Mouse (Mus musculus) hindbrain, embryonic 13.5 days (tissue): Measurements from ENCODE around the gene Pmfbp1. TPM values are rescaled to one million over a fixed set of nuclear protein-coding genes. Genes with fewer than 3 reads are reported as not detected.
"Not testable (repeated sequence)": the region's sequence is repeated elsewhere in the genome, so short reads cannot be mapped to it uniquely, and the experiment has no call there.

ENCODE experiments used
- ATAC-seq: fragments of 200-750 bp; cut with Nextera tagmentation; 2 replicates; pipeline ENCODE4 v1.8.0; 2017; ENCODE audit warnings: moderate TSS enrichment; ENCODE audit not compliant: low FRiP score
- H3K27ac ChIP-seq: fragments of 300-500 bp; sonication (generic); 2 replicates; pipeline ENCODE4 v1.5.1; 2015; ENCODE audit warnings: inconsistent platforms, mild to moderate bottlenecking, moderate library complexity
- H3K27me3 ChIP-seq: fragments of 300-500 bp; sonication (generic); 2 replicates; pipeline ENCODE4 v1.6.1; 2015; ENCODE audit warnings: mild to moderate bottlenecking, inconsistent platforms
- H3K36me3 ChIP-seq: fragments of 300-500 bp; sonication (generic); 2 replicates; pipeline ENCODE4 v1.6.1; 2015; ENCODE audit warnings: mild to moderate bottlenecking, inconsistent platforms
- H3K4me1 ChIP-seq: fragments of 300-500 bp; sonication (generic); replicated peaks from 2 replicates; pipeline ENCODE4 v1.6.1; 2015; ENCODE audit warnings: inconsistent platforms
- H3K4me2 ChIP-seq: fragments of 300-500 bp; sonication (generic); 2 replicates; pipeline ENCODE4 v1.6.1; 2015; ENCODE audit warnings: inconsistent platforms, mild to moderate bottlenecking, moderate library complexity
- H3K4me3 ChIP-seq: fragments of 300-500 bp; sonication (generic); 2 replicates; pipeline ENCODE4 v1.5.1; 2015; ENCODE audit warnings: mild to moderate bottlenecking, inconsistent platforms
- H3K9ac ChIP-seq: fragments of 300-500 bp; sonication (generic); 2 replicates; pipeline ENCODE4 v1.6.1; 2015; ENCODE audit warnings: mild to moderate bottlenecking, inconsistent platforms
- H3K9me3 ChIP-seq: fragments of 300-500 bp; sonication (generic); 2 replicates; pipeline ENCODE4 v1.6.1; 2016; ENCODE audit warnings: inconsistent platforms
- WGBS: fragments of 180-500 bp; shearing (Covaris S2); methylation state at CpG from one replicate; pipeline ENCODE4 v1.1.7; 2015; 5-methylcytosine and 5-hydroxymethylcytosine counted together
- polyA plus RNA-seq: library from polyadenylated mRNA; unstranded; fragments of >200 nt; fragmentation: Nextera tagmentation; extraction: Ambion mirVana; gene quantifications from 2 replicates; pipeline ENCODE4 v1.2.1, GENCODE M21; 2015

The Pmfbp1 gene
- polyA plus RNA-seq, result 2.4 and 3.4 TPM in 2 replicates

- no peak within 1 kb of the TSS for H3K4me2 ChIP-seq
- H3K27me3 ChIP-seq, result no peaks in the 10 kb centered on the region
- 97% methylated on average over 6 of the region's 6 CpGs for WGBS
- 0 out of 2 replicates have a peak, but pooled peaks cover 6% of the 10 kb centered on the region for H3K4me1 ChIP-seq
- H3K36me3 ChIP-seq, result no peaks in the 10 kb centered on the region
- H3K4me3 ChIP-seq, result no peak within 1 kb of the TSS
- no peak for ATAC-seq
- H3K27ac ChIP-seq, result no peak within 1 kb of the TSS
- H3K9ac ChIP-seq, result no peak within 1 kb of the TSS
- no peaks in the 10 kb centered on the region for H3K9me3 ChIP-seq
These were observed at the start of gene Pmfbp1 for GRCm38 (mm10) chr8:109493727-109494126. Pmfbp1 (plus strand) TSS chr8:109494027.

GRCm38 (mm10) chr8:109446896-109447295 is 46.9 kb upstream of the Pmfbp1 start:
- not testable (repeated sequence) for H3K27ac ChIP-seq, ATAC-seq, H3K9me3 ChIP-seq, H3K36me3 ChIP-seq, H3K27me3 ChIP-seq, H3K9ac ChIP-seq, H3K4me2 ChIP-seq, H3K4me3 ChIP-seq, H3K4me1 ChIP-seq
- 37% methylated on average over 7 of the region's 7 CpGs for WGBS

- no peaks in the 10 kb centered on the region for H3K36me3 ChIP-seq
- WGBS, result 45% methylated on average over 7 of the region's 7 CpGs
- no peak overlapping the region for H3K4me3 ChIP-seq
- H3K9me3 ChIP-seq, result no peaks in the 10 kb centered on the region
- H3K4me2 ChIP-seq, result no peak overlapping the region
- 0 out of 2 replicates have a peak, but pooled peaks cover 8% of the 10 kb centered on the region for H3K4me1 ChIP-seq
- ATAC-seq, result no peak
- no peak overlapping the region for H3K27ac ChIP-seq
- H3K27me3 ChIP-seq, result no peaks in the 10 kb centered on the region
- H3K9ac ChIP-seq, result no peak overlapping the region
These were observed 42.8 kb upstream of the Pmfbp1 start for GRCm38 (mm10) chr8:109451000-109451399.

GRCm38 (mm10) chr8:109455113-109455512 is 38.7 kb upstream of the Pmfbp1 start:
- Histone ChIP-seq H3K27ac (no peak overlapping the region), H3K4me1 (peaks cover 21% of the 10 kb centered on the region), H3K4me3 (no peak overlapping the region), H3K4me2 (no peak overlapping the region), H3K36me3 (no peaks in the 10 kb centered on the region), H3K9me3 (no peaks in the 10 kb centered on the region), H3K27me3 (no peaks in the 10 kb centered on the region), H3K9ac (no peak overlapping the region)
- WGBS, result 85% methylated on average over 2 of the region's 2 CpGs
- no peak for ATAC-seq

- H3K4me2 ChIP-seq, result no peak overlapping the region
- H3K9me3 ChIP-seq, result no peaks in the 10 kb centered on the region
- WGBS, result 48% methylated on average over 8 of the region's 8 CpGs
- ATAC-seq, result no peak
- no peak overlapping the region for H3K4me3 ChIP-seq
- no peaks in the 10 kb centered on the region for H3K27me3 ChIP-seq
- no peak overlapping the region for H3K9ac ChIP-seq
- H3K36me3 ChIP-seq, result no peaks in the 10 kb centered on the region
- peaks cover 14% of the 10 kb centered on the region for H3K4me1 ChIP-seq
- H3K27ac ChIP-seq, result 0 out of 2 replicates have a peak overlapping the region, but pooled peaks have one; percentile 55
These were observed 36.4 kb upstream of the Pmfbp1 start for GRCm38 (mm10) chr8:109457387-109457786.

- H3K36me3 ChIP-seq, result no peaks in the 10 kb centered on the region
- no peaks in the 10 kb centered on the region for H3K27me3 ChIP-seq
- ATAC-seq, result peak; percentile 43; the same call in 1 of the 2 replicates
- WGBS, result 65% methylated on average over 12 of the region's 12 CpGs
- 0 out of 2 replicates have a peak overlapping the region, but pooled peaks have one; percentile 0 for H3K27ac ChIP-seq
- no peaks in the 10 kb centered on the region for H3K9me3 ChIP-seq
- peaks cover 26% of the 10 kb centered on the region for H3K4me1 ChIP-seq
- H3K4me3 ChIP-seq, result no peak overlapping the region
- H3K9ac ChIP-seq, result no peak overlapping the region
- no peak overlapping the region for H3K4me2 ChIP-seq
These were observed 35.2 kb upstream of the Pmfbp1 start for GRCm38 (mm10) chr8:109458580-109458979.

- peaks cover 65% of the 10 kb centered on the region for H3K4me1 ChIP-seq
- H3K27ac ChIP-seq, result peak overlapping the region; percentile 97
- no peaks in the 10 kb centered on the region for H3K27me3 ChIP-seq
- no peak for ATAC-seq
- no peak overlapping the region for H3K9ac ChIP-seq
- H3K4me3 ChIP-seq, result no peak overlapping the region
- no peak overlapping the region for H3K4me2 ChIP-seq
- H3K36me3 ChIP-seq, result no peaks in the 10 kb centered on the region
- 8% methylated on average over 2 of the region's 2 CpGs for WGBS
- no peaks in the 10 kb centered on the region for H3K9me3 ChIP-seq
These were observed 30.8 kb upstream of the Pmfbp1 start for GRCm38 (mm10) chr8:109463075-109463474.

GRCm38 (mm10) chr8:109463677-109464313 is 30.0 kb upstream of the Pmfbp1 start:
- Histone ChIP-seq H3K4me2 (peak overlapping the region; percentile 46), H3K4me3 (peak overlapping the region; percentile 15; the same call in 1 of the 2 replicates), H3K4me1 (peaks cover 66% of the 10 kb centered on the region), H3K27ac (peak overlapping the region; percentile 97), H3K36me3 (no peaks in the 10 kb centered on the region), H3K9me3 (no peaks in the 10 kb centered on the region), H3K9ac (peak overlapping the region; percentile 66), H3K27me3 (no peaks in the 10 kb centered on the region)
- WGBS, result 15% methylated on average over 13 of the region's 13 CpGs
- ATAC-seq, result peak; percentile 43

- no peaks in the 10 kb centered on the region for H3K9me3 ChIP-seq
- WGBS, result 20% methylated on average over 15 of the region's 15 CpGs
- peak; percentile 64 for ATAC-seq
- no peaks in the 10 kb centered on the region for H3K36me3 ChIP-seq
- H3K27me3 ChIP-seq, result no peaks in the 10 kb centered on the region
- peak overlapping the region; percentile 97 for H3K27ac ChIP-seq
- peaks cover 72% of the 10 kb centered on the region for H3K4me1 ChIP-seq
- peak overlapping the region; percentile 46 for H3K4me2 ChIP-seq
- peak overlapping the region; percentile 66 for H3K9ac ChIP-seq
- peak overlapping the region; percentile 15 for H3K4me3 ChIP-seq
These were observed 29.4 kb upstream of the Pmfbp1 start for GRCm38 (mm10) chr8:109464451-109464891.

- Histone ChIP-seq H3K9me3 (no peaks in the 10 kb centered on the region), H3K27ac (peak overlapping the region; percentile 97), H3K9ac (no peak overlapping the region; the same call in 1 of the 2 replicates), H3K27me3 (no peaks in the 10 kb centered on the region), H3K4me2 (peak overlapping the region; percentile 46; the same call in 1 of the 2 replicates), H3K36me3 (no peaks in the 10 kb centered on the region), H3K4me3 (no peak overlapping the region), H3K4me1 (peaks cover 77% of the 10 kb centered on the region)
- 47% methylated on average over 3 of the region's 3 CpGs for WGBS
- no peak; the same call in 1 of the 2 replicates for ATAC-seq
These were observed 28.8 kb upstream of the Pmfbp1 start for GRCm38 (mm10) chr8:109465056-109465455.

GRCm38 (mm10) chr8:109465761-109466160 is 28.1 kb upstream of the Pmfbp1 start:
- no peak for ATAC-seq
- H3K9ac ChIP-seq, result peak overlapping the region; percentile 47

GRCm38 (mm10) chr8:109467516-109467915 is 26.3 kb upstream of the Pmfbp1 start:
- Histone ChIP-seq H3K27ac (peak overlapping the region; percentile 40), H3K9ac (no peak overlapping the region), H3K9me3 (no peaks in the 10 kb centered on the region), H3K4me2 (no peak overlapping the region), H3K27me3 (no peaks in the 10 kb centered on the region), H3K4me3 (no peak overlapping the region), H3K36me3 (no peaks in the 10 kb centered on the region), H3K4me1 (peaks cover 87% of the 10 kb centered on the region)
- ATAC-seq, result no peak
- 29% methylated on average over 5 of the region's 5 CpGs for WGBS

More at GRCm38 (mm10) chr8:109465761-109466160, 28.1 kb upstream of the Pmfbp1 start:
- 49% methylated on average over 3 of the region's 3 CpGs for WGBS
- no peak overlapping the region for H3K4me3 ChIP-seq
- H3K9me3 ChIP-seq, result no peaks in the 10 kb centered on the region
- peak overlapping the region; percentile 97 for H3K27ac ChIP-seq
- peaks cover 77% of the 10 kb centered on the region for H3K4me1 ChIP-seq
- H3K4me2 ChIP-seq, result no peak overlapping the region
- H3K27me3 ChIP-seq, result no peaks in the 10 kb centered on the region
- H3K36me3 ChIP-seq, result no peaks in the 10 kb centered on the region

- Histone ChIP-seq H3K27ac (peak overlapping the region; percentile 40; the same call in 1 of the 2 replicates), H3K4me3 (no peak overlapping the region), H3K9me3 (no peaks in the 10 kb centered on the region), H3K4me2 (no peak overlapping the region), H3K4me1 (peaks cover 87% of the 10 kb centered on the region), H3K27me3 (no peaks in the 10 kb centered on the region), H3K9ac (no peak overlapping the region), H3K36me3 (no peaks in the 10 kb centered on the region)
- WGBS, result 81% methylated on average over 11 of the region's 11 CpGs
- no peak for ATAC-seq
These were observed 25.7 kb upstream of the Pmfbp1 start for GRCm38 (mm10) chr8:109468112-109468511.
